Mouse (Mus musculus): ENCODE data around the gene Scrg1. TPM values are rescaled to one million over a fixed set of nuclear protein-coding genes. Genes with fewer than 3 reads are reported as not detected.
A peak's percentile ranks its signal among the peaks of the same experiment; 100 is the strongest.
"Not testable (repeated sequence)": the region's sequence is repeated elsewhere in the genome, so short reads cannot be mapped to it uniquely, and the experiment has no call there.

Scrg1 gene
- total RNA-seq, 2 experiments from 2014 or later = 33.4 to 47.5 TPM

DNA sequence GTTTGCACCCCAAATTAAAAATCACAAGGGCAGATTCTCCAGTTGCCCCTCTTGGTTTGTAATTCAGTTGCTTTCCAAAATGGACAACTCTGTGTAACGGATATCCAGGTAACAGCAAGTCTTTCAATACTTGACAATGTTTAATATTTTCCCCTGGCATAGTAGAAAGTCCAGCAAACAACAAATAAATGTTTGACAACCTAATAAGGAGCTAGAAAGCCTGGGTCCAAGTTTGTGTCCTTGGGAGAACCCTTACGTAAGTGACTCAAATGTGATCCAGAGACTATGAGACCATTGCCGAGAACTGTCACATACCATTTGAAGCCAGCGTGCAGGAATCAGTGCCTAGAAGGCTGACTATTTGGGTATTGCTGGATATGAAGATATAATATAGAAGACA, 3.8 kb upstream of the Scrg1 start:
- no peak for DNase-seq (ENCODE audit: low spot score in 2 of 2)

GRCm38 (mm10) chr8:57453361-57453760, 2.4 kb upstream of the Scrg1 start:
- DNase-seq (ENCODE audit: low spot score in 2 of 2) = no peak

GRCm38 (mm10) chr8:57457152-57457551, 1.4 kb downstream of the Scrg1 start:
- peak in 1 of 2 experiments; percentile 27 for DNase-seq (ENCODE audit: low spot score in 2 of 2)

DNA sequence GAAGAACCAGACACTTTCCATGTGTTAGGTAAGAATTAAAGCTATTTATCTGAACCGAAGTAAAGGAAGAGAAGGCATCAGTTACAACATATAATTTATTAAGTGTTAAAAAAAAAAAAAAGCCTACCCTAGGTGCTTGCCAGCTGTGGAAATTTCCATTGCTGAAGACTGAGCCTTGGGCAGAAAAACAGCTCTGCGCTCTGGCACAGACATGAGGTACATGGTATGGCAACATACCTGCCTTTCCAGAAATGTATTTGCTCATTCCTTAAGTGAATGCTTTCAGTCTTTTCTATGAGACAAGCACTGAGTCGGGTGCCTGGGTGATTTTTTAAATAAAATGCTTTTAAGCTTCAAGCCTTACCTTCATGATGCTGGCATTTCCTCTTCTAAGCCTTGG, 2.2 kb downstream of the Scrg1 start:
- no peak for DNase-seq (ENCODE audit: low spot score in 2 of 2)

DNA sequence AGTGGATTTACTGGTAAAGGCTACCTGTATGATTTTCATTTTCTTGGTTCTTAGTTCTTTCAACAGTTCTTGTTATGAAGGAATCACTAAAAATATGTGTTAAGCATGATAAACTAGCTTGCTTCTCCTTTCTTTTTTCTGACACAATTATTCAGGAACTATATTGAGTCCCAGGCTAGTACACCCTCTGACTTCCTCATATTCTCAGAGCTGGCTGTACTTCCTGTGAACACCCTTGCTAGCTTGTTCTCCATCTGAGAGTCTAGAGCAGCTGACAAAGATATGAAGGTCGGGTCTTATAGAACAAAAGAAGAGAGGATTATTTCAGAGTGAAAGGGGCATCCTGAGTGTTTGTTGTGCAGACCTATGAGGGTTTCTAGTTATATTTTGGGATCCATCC, 7.1 kb downstream of the Scrg1 start:
- DNase-seq (ENCODE audit: low spot score in 2 of 2) = no peak

- no peak for DNase-seq (ENCODE audit: low spot score in 2 of 2)
Observed at GRCm38 (mm10) chr8:57463757-57464156, 8.0 kb downstream of the Scrg1 start.

DNA sequence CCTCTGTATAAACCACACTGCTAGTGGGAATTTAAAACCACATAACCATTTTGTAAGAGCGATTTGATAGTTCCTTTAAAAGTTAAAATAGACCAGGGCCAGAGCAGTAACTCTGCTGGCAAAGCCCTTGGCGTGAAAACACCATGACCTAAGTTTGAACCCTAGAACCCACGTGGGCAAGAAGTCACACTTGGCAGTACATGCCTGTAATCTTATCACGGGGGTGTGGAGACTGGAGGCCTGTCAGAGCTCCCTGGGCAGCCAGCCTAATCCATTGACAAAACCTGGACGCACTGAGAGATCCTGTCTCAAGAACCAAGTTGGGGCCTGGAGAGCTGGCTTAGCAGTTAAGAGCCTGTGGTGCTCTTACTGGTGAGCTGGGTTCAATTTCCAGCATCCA, 12.9 kb downstream of the Scrg1 start:
- DNase-seq (ENCODE audit: low spot score in 2 of 2) = no peak

DNA sequence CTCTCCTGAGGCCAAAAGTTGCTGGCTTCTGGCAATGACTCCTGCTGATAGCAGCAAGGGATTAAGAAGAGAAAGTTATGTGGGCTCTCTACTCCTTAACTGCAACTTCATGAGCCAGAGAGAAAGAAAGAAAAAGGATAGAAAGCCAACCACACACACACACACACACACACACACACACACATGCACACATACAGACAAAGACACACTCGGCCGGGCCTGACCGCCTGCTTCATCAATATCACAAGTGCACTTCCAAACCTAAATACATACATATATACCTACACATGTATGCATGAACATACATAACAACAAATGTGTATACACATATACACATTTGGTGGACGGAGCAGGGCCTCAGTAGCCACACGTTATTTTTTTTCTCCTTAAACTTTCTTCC, 15.1 kb downstream of the Scrg1 start:
- no peak for DNase-seq (ENCODE audit: low spot score in 2 of 2)

DNA sequence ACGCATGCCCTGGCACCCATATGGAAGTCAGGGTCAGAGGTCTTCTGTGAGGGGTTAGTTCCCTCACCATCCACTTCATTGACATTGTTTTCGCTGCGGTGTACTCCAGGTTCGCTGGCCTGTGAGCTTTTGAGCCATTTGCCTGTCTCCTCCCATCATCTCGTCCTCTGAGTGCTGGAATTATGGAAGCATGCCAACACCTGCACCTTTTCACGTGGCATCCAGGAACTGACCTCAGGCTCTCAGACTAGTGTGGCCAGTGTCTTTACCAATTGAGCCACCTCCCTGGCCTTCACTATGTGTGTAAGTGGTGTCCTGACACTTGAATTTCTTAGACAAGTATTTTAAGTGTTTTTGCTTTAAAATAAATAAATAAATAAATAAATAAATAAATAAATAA, 18.0 kb downstream of the Scrg1 start:
- no peak for DNase-seq (ENCODE audit: low spot score in 2 of 2)

DNA sequence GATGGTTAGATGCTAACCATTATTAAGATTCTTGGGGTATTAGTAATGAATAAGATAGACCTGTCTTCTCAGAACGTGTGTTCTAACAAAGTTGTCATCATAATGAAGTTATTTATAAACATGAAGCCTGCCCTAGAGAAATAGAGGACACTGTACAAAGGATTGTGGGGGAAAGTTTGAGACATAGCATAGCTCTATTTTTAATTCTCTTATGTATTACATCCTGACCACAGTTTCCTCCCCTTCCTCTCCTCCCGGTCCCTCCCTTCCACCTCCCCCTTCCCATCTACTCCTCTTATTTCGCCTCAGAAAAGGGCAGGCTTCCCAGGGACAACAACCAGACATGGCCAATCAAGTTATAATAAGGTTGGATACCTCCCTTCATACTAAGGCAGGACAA, 22.7 kb downstream of the Scrg1 start:
- DNase-seq (ENCODE audit: low spot score in 2 of 2) = no peak

DNA sequence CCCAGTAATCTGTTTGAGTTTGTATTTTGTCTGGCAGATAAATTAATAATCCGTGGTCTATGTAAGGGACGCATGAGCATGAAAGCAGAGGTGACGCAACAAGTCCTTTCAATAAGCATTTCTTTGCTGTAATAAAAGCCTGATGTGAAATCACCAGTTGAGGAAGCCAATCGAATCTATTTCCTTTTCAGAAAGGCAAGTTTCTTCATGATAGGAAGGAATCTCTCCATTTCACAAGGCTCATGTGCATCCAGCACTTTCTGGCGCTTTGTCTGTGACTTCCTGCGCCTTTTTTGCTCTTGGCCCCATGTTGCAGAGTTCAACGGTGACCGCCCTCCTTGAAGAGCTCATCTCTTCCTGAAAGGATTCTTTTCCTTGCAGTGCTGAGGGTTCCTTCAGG, 24.0 kb downstream of the Scrg1 start:
- no peak for DNase-seq (ENCODE audit: low spot score in 2 of 2)

DNA sequence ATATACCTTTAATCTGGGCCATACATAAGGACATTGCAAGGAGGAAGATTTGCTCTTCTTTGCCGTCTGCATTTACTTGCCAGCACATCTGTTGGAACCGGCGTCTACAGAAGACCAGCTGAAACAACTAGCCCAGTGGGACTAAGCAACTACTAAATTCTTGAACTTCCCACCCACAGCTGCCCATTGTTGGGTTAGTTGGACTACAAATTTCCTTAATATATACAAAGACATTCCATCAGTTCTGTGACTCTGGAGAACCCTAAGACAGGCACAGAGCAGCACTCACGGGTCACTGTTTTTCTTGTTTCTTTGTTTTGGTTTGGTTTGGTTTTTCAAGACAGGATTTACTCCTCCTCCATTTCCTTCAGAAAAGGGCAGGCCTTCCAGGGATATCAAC, 24.9 kb downstream of the Scrg1 start:
- no peak for DNase-seq (ENCODE audit: low spot score in 2 of 2)

- peak; percentile 29 to 45 for DNase-seq (ENCODE audit: low spot score in 2 of 2)
Observed at GRCm38 (mm10) chr8:57486491-57487440, 31.0 kb downstream of the Scrg1 start.

DNA sequence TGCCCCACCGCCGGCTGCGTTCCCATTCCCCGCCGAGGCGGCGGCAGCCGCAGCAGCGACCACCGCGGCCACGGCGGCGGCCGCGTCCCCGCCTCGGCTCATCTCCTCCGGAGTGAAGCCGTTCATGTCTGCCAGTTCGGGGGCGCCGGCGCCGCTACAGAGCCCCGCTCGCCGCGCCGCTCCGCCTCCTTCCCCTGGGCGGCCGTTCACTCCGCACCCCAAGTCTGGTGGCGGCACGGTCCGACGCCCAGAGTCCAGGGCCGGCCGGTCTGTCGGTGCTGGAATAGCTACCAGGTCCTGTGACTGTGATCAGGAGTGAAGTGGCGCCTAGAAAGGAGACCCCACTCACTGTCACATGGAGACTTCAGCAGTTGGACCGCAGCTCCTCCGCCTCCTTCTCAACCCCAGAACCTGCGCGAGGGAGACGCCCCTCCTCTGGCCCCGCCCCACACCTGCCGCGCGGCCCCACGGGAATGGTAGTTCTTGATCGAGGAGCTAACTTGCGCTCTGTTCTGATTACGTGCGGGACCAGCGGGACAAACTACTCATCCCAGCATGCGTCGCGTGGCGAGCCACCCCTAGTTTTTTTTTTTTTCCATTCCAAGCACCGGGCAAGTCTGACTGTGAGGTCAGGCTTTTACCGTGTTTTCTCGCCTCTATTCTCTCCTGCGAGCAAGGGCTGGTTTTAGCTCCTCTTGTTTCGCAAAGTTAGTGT, 31.9 kb downstream of the Scrg1 start, which contains the start of gene Sap30:
TSS of gene Sap30 (minus strand) at position 420 of the 715 bp plus-strand sequence.
- peak; percentile 97 to 98 for DNase-seq (ENCODE audit: low spot score in 2 of 2)

DNA sequence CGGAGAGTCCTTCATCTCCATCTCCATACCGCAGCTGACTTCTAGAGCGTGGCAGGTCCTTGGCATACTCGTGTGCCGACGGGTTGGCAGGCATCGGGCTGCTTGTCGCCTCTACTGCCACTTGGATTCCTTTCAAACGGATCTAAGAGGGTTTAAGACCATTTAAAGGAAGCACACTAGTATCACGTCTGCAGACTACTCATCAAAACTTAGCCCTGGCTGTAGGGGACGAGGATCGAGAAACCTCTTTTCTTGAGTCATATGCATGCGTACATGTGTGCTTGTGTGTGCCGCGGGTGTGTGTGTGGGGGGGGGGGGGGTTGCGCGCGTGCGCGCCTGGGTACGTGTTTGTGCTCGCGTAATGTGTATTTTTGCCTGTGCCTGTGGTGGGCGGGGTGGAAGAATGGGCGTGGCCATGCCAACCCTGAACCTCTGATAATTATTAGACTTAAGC, 32.6 kb downstream of the Scrg1 start:
- peak; percentile 13 to 29 for DNase-seq (ENCODE audit: low spot score in 2 of 2)

DNA sequence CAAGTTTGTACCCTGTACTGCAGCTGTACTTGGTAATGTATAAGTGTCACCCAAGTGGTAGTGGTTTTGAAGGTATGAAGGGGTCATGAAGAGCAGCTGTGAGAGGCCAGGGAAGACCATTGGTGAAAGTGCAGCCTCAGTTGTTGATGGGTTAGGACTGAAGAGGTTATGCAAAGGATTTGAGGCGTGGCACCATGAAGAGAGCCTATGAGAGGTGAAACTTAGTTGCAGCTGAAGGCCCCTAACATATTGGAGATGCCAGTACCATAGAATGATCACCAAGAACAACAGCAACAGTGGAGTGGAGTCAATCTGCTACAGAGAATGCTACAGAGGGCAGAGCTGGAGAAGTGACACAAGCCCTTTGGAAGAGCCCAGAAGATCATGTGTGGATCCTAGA, 33.6 kb downstream of the Scrg1 start:
- DNase-seq (ENCODE audit: low spot score in 2 of 2) = no peak

GRCm38 (mm10) chr8:57489896-57490295, 34.2 kb downstream of the Scrg1 start:
- no peak for DNase-seq (ENCODE audit: low spot score in 2 of 2)

DNA sequence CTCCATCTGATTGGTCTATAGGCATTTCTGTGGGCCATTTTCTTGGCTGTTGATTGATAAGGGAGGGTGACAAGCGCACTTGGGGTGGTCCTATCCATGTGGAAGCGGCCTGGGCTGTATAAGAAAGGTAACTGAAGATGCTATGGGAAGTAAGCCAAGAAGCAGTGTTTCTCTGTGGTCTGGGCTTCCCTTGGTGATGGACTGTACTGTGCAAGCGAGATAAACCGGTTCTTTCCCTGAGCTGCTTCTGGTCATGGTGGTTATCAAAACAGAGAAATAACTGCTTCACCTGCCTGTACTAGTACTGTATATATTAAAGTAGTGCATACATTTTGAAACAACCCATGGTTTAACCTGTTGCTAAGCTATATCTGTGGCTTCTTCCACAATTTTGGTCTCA, 36.1 kb downstream of the Scrg1 start:
- DNase-seq (ENCODE audit: low spot score in 2 of 2) = no peak

GRCm38 (mm10) chr8:57498494-57498846, 42.7 kb downstream of the Scrg1 start:
- DNase-seq (ENCODE audit: low spot score in 2 of 2) = no peak

DNA sequence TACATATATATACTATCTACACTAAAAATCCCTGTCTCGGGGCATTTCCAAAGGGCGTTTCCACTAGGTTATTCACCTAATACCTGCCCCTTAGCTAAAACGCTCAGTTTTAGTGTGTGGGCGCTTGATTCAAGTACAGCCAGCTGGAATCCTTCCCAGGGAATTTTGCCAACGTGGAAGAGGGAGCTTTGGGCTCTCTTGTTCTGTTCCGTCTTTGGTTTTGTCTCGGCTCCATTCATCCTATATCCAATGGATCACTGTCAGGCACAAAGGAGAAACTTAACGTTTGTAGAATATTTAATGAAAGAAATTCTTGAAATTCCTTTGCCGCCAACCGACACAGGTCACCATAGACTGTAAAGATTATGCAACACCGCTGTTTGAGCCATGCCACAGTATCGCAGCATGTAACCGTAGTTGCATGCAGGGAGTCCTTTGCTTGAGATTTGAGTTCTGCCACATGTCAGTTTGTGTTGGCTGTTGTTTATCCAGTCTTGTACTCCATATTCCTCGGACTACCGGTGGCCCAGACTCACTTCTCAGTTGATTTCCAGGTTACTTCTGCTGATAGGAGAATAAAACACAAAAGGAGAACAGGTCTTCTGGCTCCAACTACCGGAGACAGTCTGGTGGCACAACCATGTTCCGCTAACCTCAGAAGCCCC, 43.3 kb downstream of the Scrg1 start:
- DNase-seq (ENCODE audit: low spot score in 2 of 2) = peak; percentile 32 to 40

GRCm38 (mm10) chr8:57503641-57504040, 47.9 kb downstream of the Scrg1 start:
- peak; percentile 61 to 78 for DNase-seq (ENCODE audit: low spot score in 2 of 2)

DNA sequence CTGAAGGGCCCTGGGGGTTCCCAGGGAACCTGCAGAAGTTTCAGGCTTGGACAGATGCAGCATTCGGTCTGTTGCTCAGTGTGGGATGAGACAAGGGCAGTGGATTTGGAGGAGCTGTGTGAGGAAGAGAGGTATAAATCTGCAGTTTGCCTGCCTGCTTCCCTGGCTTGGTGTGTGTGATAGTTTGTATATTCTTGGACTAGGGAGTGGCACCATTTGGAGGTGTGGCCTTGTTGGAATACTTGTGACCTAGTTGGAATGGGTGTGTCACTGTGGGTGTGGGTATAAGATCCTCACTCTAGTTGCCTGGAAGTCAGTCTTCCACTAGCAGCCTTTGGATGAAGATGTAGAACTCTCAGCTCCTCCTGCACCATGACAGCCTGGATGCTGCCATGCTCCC, 49.8 kb downstream of the Scrg1 start:
- not testable (repeated sequence) for DNase-seq (ENCODE audit: low spot score in 2 of 2)
